Comparison of ENCODE assay signal across 8 mouse cellular contexts in genomic region chr14:49348897-49349250, GRCm38 (mm10).
DNase-seq lines count a peak whose midpoint lies in the region; ATAC-seq and TF ChIP-seq lines count a peak whose summit lies in the region.
"Had no signal": no experiment of that assay in that cellular context is flagged by ENCODE, and none has a peak within 500 bp of the region (broad histone marks: within the 10 kb centered on the region; RNA-seq: fewer than 3 reads in every experiment).

No protein-coding gene starts in this region.

- WGBS in forebrain, embryonic 11.5 days, result 74% methylated on average over 1 of the region's 1 CpGs
- WGBS in limb, embryonic 10.5 days, result 65% methylated on average over 1 of the region's 1 CpGs
- WGBS in small intestine, adult 2 months, result 55% methylated on average over 1 of the region's 1 CpGs

- no peak overlapping the region for H3K4me3 ChIP-seq in left cerebral cortex, adult 2 months
- no peak overlapping the region for H3K4me3 ChIP-seq in forebrain, embryonic 11.5 days (ENCODE audit: low read depth, low read length)
- no peak overlapping the region for H3K4me3 ChIP-seq in limb, embryonic 10.5 days
- no peak overlapping the region for H3K4me3 ChIP-seq in small intestine, adult 2 months (ENCODE audit: low read depth, low read length)
- H3K4me3 ChIP-seq: limb, embryonic 15.5 days had no signal

- intact Hi-C loops in left cerebral cortex, adult 2 months (cut with DNase I), result loop anchor here (1.0 kb wide), 1 partner anchor 111 kb away; no protein-coding TSS in a partner anchor

- no peak overlapping the region for H3K4me2 ChIP-seq in forebrain, embryonic 11.5 days (ENCODE audit: low read depth, low read length, severe bottlenecking)
- H3K4me2 ChIP-seq: limb, embryonic 15.5 days had no signal

- 0 out of 2 replicates have a peak overlapping the region, but pooled peaks have one; percentile 7 for H3K27ac ChIP-seq in left cerebral cortex, adult 2 months
- no peak overlapping the region for H3K27ac ChIP-seq in forebrain, embryonic 11.5 days (ENCODE audit: low read depth, low read length)
- no peak overlapping the region for H3K27ac ChIP-seq in limb, embryonic 10.5 days
- no peak overlapping the region for H3K27ac ChIP-seq in small intestine, adult 2 months (ENCODE audit: insufficient read depth, low read depth, low read length)
- H3K27ac ChIP-seq: limb, embryonic 15.5 days had no signal

- no peaks in the 10 kb centered on the region for H3K27me3 ChIP-seq in forebrain, embryonic 11.5 days (ENCODE audit: control insufficient read depth, insufficient read depth, low read length)
- no peaks in the 10 kb centered on the region for H3K27me3 ChIP-seq in limb, embryonic 10.5 days (ENCODE audit: low read depth, poor library complexity, severe bottlenecking)
- H3K27me3 ChIP-seq in small intestine, adult 2 months (ENCODE audit: control insufficient read depth, insufficient read depth, low read length), result no peaks in the 10 kb centered on the region
- H3K27me3 ChIP-seq: limb, embryonic 15.5 days had no signal

- no peak for TF ChIP-seq POLR2A in brain, embryonic 14.5 days (IDR thresholded peaks at IDR 0.05; ENCODE audit: borderline replicate concordance, extremely low read depth, insufficient read depth, insufficient read length, poor library complexity, severe bottlenecking)
- no peak for TF ChIP-seq POLR2A in small intestine, adult 2 months (IDR thresholded peaks at IDR 0.05; ENCODE audit: low read depth, low read length)

- peak; percentile 13 to 28 for DNase-seq in left cerebral cortex, adult 2 months (ENCODE audit: extremely low spot score in 1 of 2, low spot score in 2 of 2)
- DNase-seq in left cerebral cortex, adult 11 months (ENCODE audit: low spot score), result no peak
- peak; percentile 12 for DNase-seq in MN1 (ENCODE audit: low spot score)
- DNase-seq in brain, embryonic 14.5 days (ENCODE audit: low read depth), result peak; percentile 58
- DNase-seq in forebrain, embryonic 11.5 days (ENCODE audit: low spot score), result peak; percentile 68
- DNase-seq in limb, embryonic 10.5 days (ENCODE audit: low spot score), result peak; percentile 37

- peak; percentile 57 for TF ChIP-seq CTCF in left cerebral cortex, adult 2 months (IDR thresholded peaks at IDR 0.05)
- peak; percentile 57; the same call in 1 of the 2 replicates for TF ChIP-seq CTCF in brain, embryonic 14.5 days (IDR thresholded peaks at IDR 0.05; ENCODE audit: borderline replicate concordance, extremely low read depth, insufficient read depth, insufficient read length)
- TF ChIP-seq CTCF in small intestine, adult 2 months (IDR thresholded peaks at IDR 0.05; ENCODE audit: extremely low read depth, insufficient read length, insufficient replicate concordance, low read depth, low read length), result peak; percentile 18; the same call in 1 of the 2 replicates

- no peaks in the 10 kb centered on the region for H3K36me3 ChIP-seq in forebrain, embryonic 11.5 days (ENCODE audit: control insufficient read depth, insufficient read depth, low read length)
- no peaks in the 10 kb centered on the region for H3K36me3 ChIP-seq in limb, embryonic 10.5 days
- H3K36me3 ChIP-seq in small intestine, adult 2 months (ENCODE audit: control insufficient read depth, insufficient read depth, low read length), result no peaks in the 10 kb centered on the region
- H3K36me3 ChIP-seq: limb, embryonic 15.5 days had no signal

- H3K4me1 ChIP-seq in forebrain, embryonic 11.5 days (replicated peaks; ENCODE audit: control insufficient read depth, insufficient read depth, low read length), result no peaks in the 10 kb centered on the region
- no peaks in the 10 kb centered on the region for H3K4me1 ChIP-seq in limb, embryonic 10.5 days
- no peaks in the 10 kb centered on the region for H3K4me1 ChIP-seq in small intestine, adult 2 months (ENCODE audit: control insufficient read depth, insufficient read depth, insufficient read length, low read length)
- H3K4me1 ChIP-seq: limb, embryonic 15.5 days had no signal

- H3K9ac ChIP-seq in forebrain, embryonic 11.5 days (ENCODE audit: low read length), result no peak overlapping the region
- H3K9ac ChIP-seq: limb, embryonic 15.5 days had no signal

- no peak for ATAC-seq in forebrain, embryonic 11.5 days (replicated peaks; ENCODE audit: low FRiP score)

- H3K9me3 ChIP-seq in forebrain, embryonic 11.5 days (ENCODE audit: control insufficient read depth, low read length), result no peaks in the 10 kb centered on the region
- no peaks in the 10 kb centered on the region for H3K9me3 ChIP-seq in limb, embryonic 10.5 days (replicated peaks)
- H3K9me3 ChIP-seq: limb, embryonic 15.5 days had no signal
